Mouse (Mus musculus): ENCODE measurements around the gene Esrrg.

- TF ChIP-seq CTCF (IDR thresholded peaks at IDR 0.05 in 2 of 3, conservative IDR thresholded peaks at IDR 0.05 in 1 of 3; ENCODE audit: control insufficient read depth in 1 of 3, insufficient read depth in 1 of 3, low read depth in 2 of 3, low read length in 3 of 3, poor library complexity in 1 of 3, severe bottlenecking in 1 of 3) = no peak
- no peak for TF ChIP-seq POLR2A (IDR thresholded peaks at IDR 0.05; ENCODE audit: control insufficient read depth in 1 of 2, insufficient read depth in 1 of 2, low read depth in 1 of 2, low read length in 2 of 2, poor library complexity in 1 of 2)
- TF ChIP-seq POLR2AphosphoS5 (IDR thresholded peaks at IDR 0.05; ENCODE audit: borderline replicate concordance, low read depth, low read length) = no peak
- TF ChIP-seq ZMIZ1 (IDR thresholded peaks at IDR 0.05; ENCODE audit: low read depth, low read length) = no peak
- no peak for TF ChIP-seq MAFK (IDR thresholded peaks at IDR 0.05; ENCODE audit: borderline replicate concordance, low read depth, low read length)
- TF ChIP-seq CHD1 (IDR thresholded peaks at IDR 0.05; ENCODE audit: low read depth, low read length) = no peak
- TF ChIP-seq RAD21 (IDR thresholded peaks at IDR 0.05; ENCODE audit: low read depth, low read length) = no peak
- no peak for TF ChIP-seq MEF2A (IDR thresholded peaks at IDR 0.05; ENCODE audit: extremely low read depth, insufficient replicate concordance, low read depth, low read length, poor library complexity, severe bottlenecking)
These were observed 298.8 kb downstream of the Esrrg start for GRCm38 (mm10) chr1:187907407-187907806.
